Mouse (Mus musculus): ENCODE measurements at regions not wholly inside any gene's neighbourhood (a gene's known extent, or its start where the extent isn't known, plus 50 kb on each side); places are given as distances from the start of the nearest gene placed in this dataset.
"Not testable (repeated sequence)": the region's sequence is repeated elsewhere in the genome, so short reads cannot be mapped to it uniquely, and the experiment has no call there.

GRCm38 (mm10) chr12:109749711-109750243, 149.6 kb upstream of the Rtl1 start:
- peak; percentile 83 to 88 for DNase-seq (ENCODE audit: low spot score in 2 of 2)

- DNase-seq (ENCODE audit: low spot score in 2 of 2), result no peak
These were observed 154.9 kb upstream of the Rtl1 start for GRCm38 (mm10) chr12:109754986-109755385.

GRCm38 (mm10) chr12:109764293-109764692, 164.2 kb upstream of the Rtl1 start:
- DNase-seq (ENCODE audit: low spot score in 2 of 2), result no peak

- DNase-seq (ENCODE audit: low spot score in 2 of 2), result not testable (repeated sequence)
These were observed 166.5 kb upstream of the Rtl1 start for GRCm38 (mm10) chr12:109766602-109767001.

GRCm38 (mm10) chr12:109772543-109772942, 172.4 kb upstream of the Rtl1 start:
- DNase-seq (ENCODE audit: low spot score in 2 of 2), result no peak

- DNase-seq (ENCODE audit: low spot score in 2 of 2), result no peak
These were observed 173.8 kb upstream of the Rtl1 start for GRCm38 (mm10) chr12:109773909-109774313.

- DNase-seq (ENCODE audit: low spot score in 2 of 2), result no peak
These were observed 198.7 kb upstream of the Rtl1 start for GRCm38 (mm10) chr12:109798846-109799245.

GRCm38 (mm10) chr12:109799395-109799794, 199.3 kb upstream of the Rtl1 start:
- no peak for DNase-seq (ENCODE audit: low spot score in 2 of 2)

- DNase-seq (ENCODE audit: low spot score in 2 of 2), result peak; percentile 12
These were observed 227.2 kb upstream of the Rtl1 start for GRCm38 (mm10) chr12:109827241-109827915.

- no peak for DNase-seq (ENCODE audit: low spot score in 2 of 2)
These were observed 230.3 kb upstream of the Rtl1 start for GRCm38 (mm10) chr12:109830303-109831020.

- no peak for DNase-seq (ENCODE audit: low spot score in 2 of 2)
These were observed 232.8 kb upstream of the Rtl1 start for GRCm38 (mm10) chr12:109832964-109833363.

- DNase-seq (ENCODE audit: low spot score in 2 of 2), result no peak
These were observed 236.4 kb upstream of the Rtl1 start for GRCm38 (mm10) chr12:109836521-109836920.

GRCm38 (mm10) chr12:109839126-109839587, 239.0 kb upstream of the Rtl1 start:
- no peak for DNase-seq (ENCODE audit: low spot score in 2 of 2)

GRCm38 (mm10) chr12:109839946-109840524, 239.9 kb upstream of the Rtl1 start:
- no peak for DNase-seq (ENCODE audit: low spot score in 2 of 2)

- DNase-seq (ENCODE audit: low spot score in 2 of 2), result no peak
These were observed 244.8 kb upstream of the Rtl1 start for GRCm38 (mm10) chr12:109844723-109845601.

GRCm38 (mm10) chr12:109845602-109845906, 245.4 kb upstream of the Rtl1 start:
- DNase-seq (ENCODE audit: low spot score in 2 of 2), result no peak

GRCm38 (mm10) chr12:109856336-109856735, 256.2 kb upstream of the Rtl1 start:
- DNase-seq (ENCODE audit: low spot score in 2 of 2), result no peak

GRCm38 (mm10) chr12:109857705-109858104, 257.6 kb upstream of the Rtl1 start:
- no peak for DNase-seq (ENCODE audit: low spot score in 2 of 2)

- no peak for DNase-seq (ENCODE audit: low spot score in 2 of 2)
These were observed 264.7 kb upstream of the Rtl1 start for GRCm38 (mm10) chr12:109864826-109865225.

GRCm38 (mm10) chr12:109871021-109871420, 270.9 kb upstream of the Rtl1 start:
- no peak for DNase-seq (ENCODE audit: low spot score in 2 of 2)

GRCm38 (mm10) chr12:109874466-109874865, 274.3 kb upstream of the Rtl1 start:
- no peak for DNase-seq (ENCODE audit: low spot score in 2 of 2)

GRCm38 (mm10) chr12:109881108-109881507, 281.0 kb upstream of the Rtl1 start:
- no peak for DNase-seq (ENCODE audit: low spot score in 2 of 2)
